Mouse (Mus musculus) cerebellum, adult 2 months (tissue): ENCODE measurements around the gene Mrps36. TPM values are rescaled to one million over a fixed set of nuclear protein-coding genes. Genes with fewer than 3 reads are reported as not detected.
"Not testable (repeated sequence)": the region's sequence is repeated elsewhere in the genome, so short reads cannot be mapped to it uniquely, and the experiment has no call there.

Experiments
- DNase-seq, 2 experiments: peaks; one replicate each; pipeline ENCODE4 v3.0.0; 2021
- H3K27ac ChIP-seq: fragments of 200-500 bp; 2 replicates; pipeline ENCODE4 v1.5.1; 2012; ENCODE audit warnings: low read length, control low read depth, inconsistent platforms; ENCODE audit not compliant: insufficient read depth
- H3K27me3 ChIP-seq: fragments of 200-500 bp; 2 replicates; pipeline ENCODE4 v1.6.1; 2012; ENCODE audit warnings: inconsistent platforms, mild to moderate bottlenecking, low read length, moderate library complexity; ENCODE audit not compliant: control insufficient read depth, insufficient read depth
- H3K4me1 ChIP-seq: fragments of 200-500 bp; 2 replicates; pipeline ENCODE4 v1.6.1; 2011; ENCODE audit warnings: low read length; ENCODE audit not compliant: control insufficient read depth, insufficient read depth
- H3K4me3 ChIP-seq: fragments of 200-500 bp; replicated peaks from 2 replicates; pipeline ENCODE3; 2011; ENCODE audit warnings: mild to moderate bottlenecking, low read depth, low read length, control low read depth; ENCODE audit not compliant: insufficient read depth
- CTCF ChIP-seq: fragments of 200-500 bp; IDR thresholded peaks from 2 replicates; pipeline ENCODE4 v1.5.1; 2011; ENCODE audit warnings: low read depth, mild to moderate bottlenecking, control low read depth, low read length, moderate library complexity, borderline replicate concordance; ENCODE audit not compliant: insufficient read depth
- POLR2A ChIP-seq: fragments of 200-500 bp; IDR thresholded peaks from 2 replicates; pipeline ENCODE4 v1.6.1; 2011; ENCODE audit warnings: low read length, control low read depth, borderline replicate concordance; ENCODE audit not compliant: insufficient read depth
- WGBS: fragments of 180-500 bp; shearing (Covaris S2); methylation state at CpG from one replicate; pipeline ENCODE4 v1.1.7; 2018; 5-methylcytosine and 5-hydroxymethylcytosine counted together
- polyA plus RNA-seq: library from polyadenylated mRNA; depleted of rRNA; stranded (reverse); fragments of >200 nt; gene quantifications from 2 replicates; pipeline ENCODE4 v1.2.3, GENCODE M21; 2012

Gene Mrps36
- polyA plus RNA-seq, 1 experiment = 119 TPM

DNA sequence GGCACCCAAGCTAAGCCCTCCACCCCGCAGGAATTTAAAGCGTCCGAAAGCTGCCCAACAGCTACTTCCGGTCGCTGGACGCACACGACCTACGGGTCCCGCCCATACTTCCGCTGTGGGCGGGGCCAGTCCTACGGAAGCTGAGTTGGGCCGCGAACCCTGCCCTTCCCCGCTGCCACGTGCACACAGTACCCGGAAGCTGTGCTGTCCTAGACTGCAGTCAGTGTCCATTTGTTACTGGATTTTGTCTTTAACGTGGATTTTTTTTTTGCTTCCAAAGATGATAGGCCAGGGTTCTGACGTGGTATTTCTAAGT, 13.6 kb downstream of the Mrps36 start, which contains the start of gene Cdk7:
TSS of gene Cdk7 (minus strand) at position 79 of the 316 bp plus-strand sequence.
- Histone ChIP-seq H3K4me1 (peaks cover 3% of the 10 kb centered on the region; the same call in 1 of the 2 replicates), H3K4me3 (peak within 1 kb of the TSS; percentile 84), H3K27ac (peak within 1 kb of the TSS; percentile 1; the same call in 1 of the 2 replicates), H3K27me3 (no peaks in the 10 kb centered on the region)
- no peak for TF ChIP-seq CTCF
- TF ChIP-seq POLR2A = peak; percentile 41; the same call in 1 of the 2 replicates
- WGBS = under 1% methylated on average over 19 of the region's 19 CpGs
- peak; percentile 92 for DNase-seq

DNA sequence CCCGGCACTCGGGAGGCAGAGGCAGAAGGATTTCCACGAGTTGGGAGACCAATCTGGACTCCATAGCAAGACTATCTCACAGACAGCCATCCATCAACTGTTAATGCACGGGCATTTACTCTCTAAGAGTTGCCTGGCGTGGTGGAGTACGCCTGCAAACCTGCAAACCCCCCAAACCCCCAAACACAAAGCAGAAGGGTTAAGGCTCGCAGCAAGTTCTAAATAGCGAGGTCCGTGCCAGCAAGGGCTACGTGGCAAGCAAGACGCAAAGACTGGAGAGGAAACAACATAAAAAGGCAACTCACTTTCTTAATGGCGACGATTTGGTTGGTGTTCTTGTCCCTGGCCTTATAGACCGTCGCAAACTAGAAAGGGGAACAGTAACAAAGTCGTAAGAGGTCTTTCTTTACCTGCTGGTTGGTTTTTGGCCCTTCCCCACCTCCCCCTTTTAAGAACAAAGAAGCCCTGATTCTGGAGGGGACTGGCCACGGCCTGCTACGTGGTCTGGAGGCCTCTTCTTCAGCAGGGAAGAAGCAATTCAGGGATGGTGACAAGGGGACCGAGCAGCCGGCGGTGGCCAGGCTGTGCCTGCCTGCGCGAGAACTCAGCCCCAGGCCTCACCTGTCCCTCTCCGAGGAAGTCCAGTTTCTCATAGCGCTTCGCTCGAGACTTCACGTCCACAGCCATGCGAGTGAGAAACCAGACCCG, 14.2 kb downstream of the Mrps36 start:
- DNase-seq = peak in 1 of 2 experiments; percentile 15
- Histone ChIP-seq H3K27me3 (no peaks in the 10 kb centered on the region), H3K4me1 (peaks cover 3% of the 10 kb centered on the region; the same call in 1 of the 2 replicates), H3K27ac (peak overlapping the region; percentile 1; the same call in 1 of the 2 replicates), H3K4me3 (peak overlapping the region; percentile 84)
- under 1% methylated on average over 30 of the region's 30 CpGs for WGBS
- TF ChIP-seq CTCF = no peak
- no peak for TF ChIP-seq POLR2A

DNA sequence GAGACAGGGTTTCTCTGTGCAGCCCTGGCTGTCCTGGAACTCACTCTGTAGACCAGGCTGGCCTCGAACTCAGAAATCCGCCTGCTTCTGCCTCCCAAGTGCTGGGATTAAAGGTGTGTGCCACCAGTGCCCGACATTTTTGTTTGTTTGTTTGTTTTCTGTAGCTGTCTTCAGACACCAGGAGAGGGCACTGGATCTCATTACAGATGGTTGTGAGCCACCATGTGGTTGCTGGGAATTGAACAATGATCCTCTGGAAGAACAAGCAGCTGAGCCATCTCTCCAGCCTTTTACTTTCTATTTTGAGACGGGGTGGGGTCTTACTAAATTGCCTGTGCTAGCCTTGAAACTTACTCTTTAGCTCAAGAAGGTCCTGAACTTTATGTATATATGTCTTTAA, 15.9 kb downstream of the Mrps36 start:
- H3K27ac ChIP-seq, DNase-seq, H3K27me3 ChIP-seq, H3K4me3 ChIP-seq, H3K4me1 ChIP-seq: not testable (repeated sequence)
- 93% methylated on average over 4 of the region's 4 CpGs for WGBS

DNA sequence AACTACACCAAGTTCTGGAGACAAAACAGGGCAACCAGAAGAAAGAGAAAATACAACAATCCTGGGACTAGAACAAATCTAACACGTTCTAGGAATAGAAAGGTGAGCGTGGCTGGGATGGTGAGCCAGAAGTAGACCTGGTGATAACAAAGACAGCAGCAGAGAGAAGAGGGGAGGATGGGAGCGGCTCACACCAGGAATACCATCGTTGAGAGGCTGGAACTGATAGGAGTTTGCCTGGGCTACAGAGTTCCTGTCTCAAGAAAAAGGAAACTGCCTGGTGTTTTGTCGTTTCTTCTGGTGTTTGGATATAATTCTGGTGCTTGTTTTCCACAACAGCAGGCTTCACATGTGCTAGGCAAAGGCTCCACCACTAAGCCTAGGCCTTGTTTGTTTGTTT, 16.4 kb downstream of the Mrps36 start:
- no peak for TF ChIP-seq POLR2A
- TF ChIP-seq CTCF = no peak
- 91% methylated on average over 5 of the region's 5 CpGs for WGBS
- Histone ChIP-seq H3K4me1 (peaks cover 3% of the 10 kb centered on the region; the same call in 1 of the 2 replicates), H3K27ac (no peak overlapping the region), H3K27me3 (no peaks in the 10 kb centered on the region), H3K4me3 (no peak overlapping the region)
- DNase-seq = no peak

DNA sequence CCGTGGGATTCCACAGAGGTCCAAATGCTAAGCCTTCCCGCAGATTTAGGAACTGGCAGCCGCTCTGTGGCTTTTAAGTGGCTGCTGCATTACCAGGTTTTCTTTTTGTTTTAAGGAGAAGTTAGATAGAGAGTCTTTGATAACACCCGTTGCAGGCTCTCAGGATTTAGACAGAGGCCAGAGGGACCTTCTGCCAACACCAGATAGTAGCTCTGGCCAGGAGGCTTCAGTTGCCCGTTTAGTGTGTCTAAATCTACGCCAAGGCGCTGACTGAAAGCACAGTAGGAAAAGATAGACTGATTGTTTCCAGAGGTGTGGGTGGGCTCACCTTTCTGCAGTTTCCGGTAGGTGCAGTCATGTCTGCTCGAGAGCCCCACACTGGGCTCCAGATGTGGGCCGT, 19.3 kb downstream of the Mrps36 start:
- TF ChIP-seq CTCF = no peak
- no peak for TF ChIP-seq POLR2A
- WGBS = 55% methylated on average over 10 of the region's 10 CpGs
- Histone ChIP-seq H3K27me3 (no peaks in the 10 kb centered on the region), H3K27ac (no peak overlapping the region), H3K4me1 (peaks cover 3% of the 10 kb centered on the region; the same call in 1 of the 2 replicates), H3K4me3 (no peak overlapping the region)
- no peak for DNase-seq

DNA sequence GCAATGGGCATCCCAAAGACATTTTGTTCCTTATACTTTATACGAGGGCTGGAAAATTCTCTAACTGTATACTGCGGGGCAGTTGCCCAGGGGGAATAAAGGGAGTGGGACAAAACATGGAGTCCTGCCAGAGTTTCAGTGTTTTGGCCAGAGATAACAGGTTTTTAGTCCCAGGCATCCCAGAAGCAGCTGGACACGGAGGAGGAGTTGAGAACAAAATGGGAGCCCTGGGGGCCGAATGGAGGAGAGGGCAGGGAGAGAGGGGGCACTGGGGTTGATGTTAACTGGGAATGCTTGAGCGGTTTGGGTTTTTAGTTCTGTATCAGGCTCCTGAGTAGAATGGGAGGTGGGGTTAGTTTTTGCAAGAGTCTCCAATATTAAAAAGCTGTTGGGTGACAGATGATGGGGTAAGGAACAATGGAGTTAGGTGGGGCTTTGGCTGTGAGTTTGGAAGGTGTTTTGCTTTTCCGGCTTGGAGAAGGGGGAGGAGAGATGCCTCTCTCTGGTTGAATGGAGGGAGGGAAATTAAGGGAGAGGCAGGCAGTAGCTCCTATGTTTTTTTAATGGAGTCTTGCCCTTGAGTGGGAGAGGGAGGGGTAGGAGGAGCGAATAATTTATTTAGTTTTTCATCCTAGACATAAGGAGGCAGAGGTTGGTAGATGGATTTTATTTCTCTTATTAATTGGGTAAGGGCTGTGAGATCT, 20.3 kb downstream of the Mrps36 start:
- WGBS = 20% methylated on average over 7 of the region's 7 CpGs
- Histone ChIP-seq H3K4me3 (no peak overlapping the region), H3K27ac (no peak overlapping the region), H3K4me1 (no peaks in the 10 kb centered on the region; the same call in 1 of the 2 replicates), H3K27me3 (no peaks in the 10 kb centered on the region)
- TF ChIP-seq POLR2A (no peak), CTCF (no peak)
- DNase-seq = no peak

DNA sequence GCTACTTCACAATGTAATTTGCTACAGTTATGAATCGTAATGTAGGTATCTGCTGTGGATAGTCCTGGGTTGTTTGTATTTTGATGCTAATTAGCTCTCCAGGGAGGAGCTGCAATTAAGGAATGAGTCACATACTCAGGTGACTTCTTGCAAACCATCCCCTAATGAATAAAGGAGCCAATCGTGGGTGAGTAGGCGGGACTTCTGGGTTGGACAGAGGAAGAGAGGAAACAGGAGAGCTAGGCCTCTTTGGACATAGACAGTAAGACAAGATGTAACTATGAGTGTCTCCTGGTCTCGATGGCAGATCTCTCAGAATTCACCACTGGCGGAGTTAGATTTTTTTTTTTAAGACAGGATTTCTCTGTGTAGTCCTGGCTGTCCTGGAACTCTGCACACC, 22.8 kb downstream of the Mrps36 start:
- 87% methylated on average over 5 of the region's 5 CpGs for WGBS
- Histone ChIP-seq H3K4me3 (no peak overlapping the region), H3K27ac (no peak overlapping the region), H3K4me1 (no peaks in the 10 kb centered on the region), H3K27me3 (no peaks in the 10 kb centered on the region)
- TF ChIP-seq CTCF = no peak
- TF ChIP-seq POLR2A = no peak
- DNase-seq = no peak

DNA sequence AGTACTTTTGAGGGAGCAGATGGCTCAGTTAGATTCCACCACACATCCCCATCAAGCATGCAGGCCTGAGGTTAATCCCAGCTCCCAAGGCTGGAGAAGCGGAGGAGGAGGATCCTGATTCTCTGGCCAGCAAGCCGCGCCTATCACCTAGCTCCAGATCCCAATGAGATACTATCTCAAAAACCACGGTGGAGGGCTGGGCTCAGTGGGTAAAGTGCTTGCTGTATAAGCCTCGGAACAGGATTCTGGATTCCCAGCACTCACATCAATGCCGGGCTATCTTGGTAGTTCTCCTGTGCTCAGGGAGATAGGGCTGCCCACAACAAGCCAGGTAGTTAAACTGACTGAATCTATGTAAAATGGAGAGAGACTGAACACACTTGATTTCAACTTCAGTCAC, 29.0 kb downstream of the Mrps36 start:
- Histone ChIP-seq H3K27ac (no peak overlapping the region), H3K4me1 (no peaks in the 10 kb centered on the region), H3K4me3 (no peak overlapping the region), H3K27me3 (no peaks in the 10 kb centered on the region)
- TF ChIP-seq POLR2A = no peak
- no peak for TF ChIP-seq CTCF
- no peak for DNase-seq
- WGBS = 93% methylated on average over 6 of the region's 6 CpGs
